Mouse (Mus musculus) layer of hippocampus, adult 18-20 months (tissue): Measurements from ENCODE around the gene Cdc37. TPM values are rescaled to one million over a fixed set of nuclear protein-coding genes. Genes with fewer than 3 reads are reported as not detected.
A peak's percentile ranks its signal among the peaks of the same experiment; 100 is the strongest.

Source experiments
- DNase-seq, 2 experiments: peaks; one replicate each; pipeline ENCODE4 v3.0.0; 2022; ENCODE audit warnings: low spot score in 2 of 2
- long read RNA-seq: library from polyadenylated mRNA; stranded (forward); transcript quantifications from one replicate; pipeline ENCODE4 v2.0.0, GENCODE M21; 2021
- total RNA-seq, 2 experiments: library from RNA; stranded (reverse); gene quantifications; 2 replicates each; pipeline ENCODE4 v1.2.3; 2021

Cdc37 gene
- 100 to 1,000 TPM; 163 TPM for total RNA-seq
- long read RNA-seq, full-length matches to known transcripts: 150 of 172 reads
- long read RNA-seq, partial matches to known transcripts: 10 of 172 reads
- long read RNA-seq, other reads (novel, unspliced or antisense): 12 of 172 reads

GRCm38 (mm10) chr9:21149654-21150419 lies at the start of gene Cdc37:
Cdc37 (minus strand) TSS chr9:21149982.
- peak; percentile 88 to 95 for DNase-seq

GRCm38 (mm10) chr9:21198960-21199359 lies 49.2 kb upstream of the Cdc37 start:
- DNase-seq: no peak

GRCm38 (mm10) chr9:21197981-21198380 lies 48.2 kb upstream of the Cdc37 start:
- DNase-seq: peak; percentile 80 to 82

- DNase-seq: peak; percentile 61 to 74
Observed at GRCm38 (mm10) chr9:21196521-21197433, 47.0 kb upstream of the Cdc37 start.

GRCm38 (mm10) chr9:21195736-21196505 lies 46.1 kb upstream of the Cdc37 start:
- DNase-seq: peak in 1 of 2 experiments; percentile 58

GRCm38 (mm10) chr9:21194787-21195493 lies 45.2 kb upstream of the Cdc37 start:
- DNase-seq: no peak

GRCm38 (mm10) chr9:21193786-21194185 lies 44.0 kb upstream of the Cdc37 start:
- no peak for DNase-seq

- no peak for DNase-seq
Observed at GRCm38 (mm10) chr9:21190670-21191069, 40.9 kb upstream of the Cdc37 start.

- DNase-seq: peak in 1 of 2 experiments; percentile 38
Observed at GRCm38 (mm10) chr9:21189905-21190304, 40.1 kb upstream of the Cdc37 start.

GRCm38 (mm10) chr9:21185436-21185835 lies 35.7 kb upstream of the Cdc37 start:
- no peak for DNase-seq

- no peak for DNase-seq
Observed at GRCm38 (mm10) chr9:21184733-21185132, 35.0 kb upstream of the Cdc37 start.

GRCm38 (mm10) chr9:21183905-21184413 lies 34.2 kb upstream of the Cdc37 start:
- peak in 1 of 2 experiments; percentile 34 for DNase-seq

- no peak for DNase-seq
Observed at GRCm38 (mm10) chr9:21183421-21183820, 33.6 kb upstream of the Cdc37 start.

- DNase-seq: no peak
Observed at GRCm38 (mm10) chr9:21181421-21182220, 31.8 kb upstream of the Cdc37 start.

- no peak for DNase-seq
Observed at GRCm38 (mm10) chr9:21180841-21181240, 31.1 kb upstream of the Cdc37 start.

GRCm38 (mm10) chr9:21180402-21180801 lies 30.6 kb upstream of the Cdc37 start:
- no peak for DNase-seq

GRCm38 (mm10) chr9:21172364-21172763 lies 22.6 kb upstream of the Cdc37 start:
- DNase-seq: no peak

GRCm38 (mm10) chr9:21169157-21169556 lies 19.4 kb upstream of the Cdc37 start:
- no peak for DNase-seq
